Mouse (Mus musculus) A20 (cell line): ENCODE data around the gene Cel.
A peak's percentile ranks its signal among the peaks of the same experiment; 100 is the strongest.

ENCODE experiments used
- DNase-seq: peaks from one replicate; pipeline ENCODE4 v3.0.0-alpha.2; 2011; ENCODE audit warnings: low read depth, low spot score

The Cel gene

GRCm38 (mm10) chr2:28563303-28563702 is at the start of gene Cel:
Gene Cel, minus strand, starts transcription at chr2:28563403.
- DNase-seq: no peak

GRCm38 (mm10) chr2:28612436-28613063 is 49.3 kb upstream of the Cel start:
- DNase-seq: no peak

- no peak for DNase-seq
These were observed 48.2 kb upstream of the Cel start for GRCm38 (mm10) chr2:28611407-28611787.

- DNase-seq: no peak
These were observed 47.7 kb upstream of the Cel start for GRCm38 (mm10) chr2:28610716-28611406.

GRCm38 (mm10) chr2:28609851-28610250 is 46.6 kb upstream of the Cel start:
- DNase-seq: no peak

GRCm38 (mm10) chr2:28607341-28608165 is 44.4 kb upstream of the Cel start:
- DNase-seq: no peak

GRCm38 (mm10) chr2:28606601-28607340 is 43.6 kb upstream of the Cel start:
- DNase-seq: peak; percentile 45

GRCm38 (mm10) chr2:28605789-28606541 is 42.8 kb upstream of the Cel start:
- peak; percentile 87 for DNase-seq

GRCm38 (mm10) chr2:28603542-28603941 is 40.3 kb upstream of the Cel start:
- DNase-seq: no peak

- DNase-seq: no peak
These were observed 38.8 kb upstream of the Cel start for GRCm38 (mm10) chr2:28601720-28602590.

- no peak for DNase-seq
These were observed 36.3 kb upstream of the Cel start for GRCm38 (mm10) chr2:28599569-28599900.

- DNase-seq: no peak
These were observed 35.7 kb upstream of the Cel start for GRCm38 (mm10) chr2:28598692-28599568.

GRCm38 (mm10) chr2:28597733-28598547 is 34.7 kb upstream of the Cel start:
- DNase-seq: no peak

- peak; percentile 42 for DNase-seq
These were observed 33.8 kb upstream of the Cel start for GRCm38 (mm10) chr2:28596998-28597397.

- no peak for DNase-seq
These were observed 32.8 kb upstream of the Cel start for GRCm38 (mm10) chr2:28596021-28596420.

GRCm38 (mm10) chr2:28592809-28593208 is 29.6 kb upstream of the Cel start:
- peak; percentile 80 for DNase-seq

GRCm38 (mm10) chr2:28591479-28591878 is 28.3 kb upstream of the Cel start:
- no peak for DNase-seq

GRCm38 (mm10) chr2:28588574-28588973 is 25.4 kb upstream of the Cel start:
- no peak for DNase-seq
